Mouse (Mus musculus): ENCODE measurements at regions not wholly inside any gene's neighbourhood (a gene's known extent, or its start where the extent isn't known, plus 50 kb on each side); places are given as distances from the start of the nearest gene placed in this dataset.

DNA sequence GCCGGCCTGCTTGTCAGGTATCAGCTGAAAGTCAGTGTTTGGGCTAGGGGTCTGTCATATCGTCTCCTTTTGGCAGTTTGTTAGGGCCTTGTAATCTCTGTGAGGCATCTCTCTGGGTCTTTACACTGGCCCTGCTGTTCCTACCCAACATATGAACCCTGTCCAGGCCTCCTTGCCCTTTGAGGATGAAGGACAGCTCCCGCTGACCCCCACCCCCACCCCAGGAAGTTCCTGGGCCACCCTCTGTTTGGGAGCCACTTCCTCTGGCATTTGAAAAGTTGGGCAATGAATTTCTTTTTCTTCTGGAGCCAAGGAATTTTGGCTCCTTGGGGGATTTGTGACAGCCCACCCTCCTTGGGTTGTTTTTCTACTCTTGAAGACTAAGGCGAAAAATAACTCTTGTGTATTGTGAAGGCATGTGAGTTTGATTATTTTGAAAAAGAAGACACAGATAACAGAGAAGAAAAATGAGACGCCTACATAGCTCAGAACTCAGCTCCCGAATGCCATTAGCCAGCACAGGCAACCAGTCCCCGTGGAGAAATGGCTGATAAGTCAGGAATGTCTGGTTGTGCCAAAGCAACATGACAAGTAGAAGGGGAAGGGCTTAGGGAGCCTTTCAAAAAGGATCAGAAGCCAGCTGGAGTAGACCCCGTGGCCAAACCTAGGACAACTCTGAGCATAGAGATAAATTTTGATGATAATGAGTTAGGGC lies 249.5 kb downstream of the Gm49356 start:
- no peak for DNase-seq (ENCODE audit: extremely low spot score in 1 of 2, low spot score in 2 of 2)

DNA sequence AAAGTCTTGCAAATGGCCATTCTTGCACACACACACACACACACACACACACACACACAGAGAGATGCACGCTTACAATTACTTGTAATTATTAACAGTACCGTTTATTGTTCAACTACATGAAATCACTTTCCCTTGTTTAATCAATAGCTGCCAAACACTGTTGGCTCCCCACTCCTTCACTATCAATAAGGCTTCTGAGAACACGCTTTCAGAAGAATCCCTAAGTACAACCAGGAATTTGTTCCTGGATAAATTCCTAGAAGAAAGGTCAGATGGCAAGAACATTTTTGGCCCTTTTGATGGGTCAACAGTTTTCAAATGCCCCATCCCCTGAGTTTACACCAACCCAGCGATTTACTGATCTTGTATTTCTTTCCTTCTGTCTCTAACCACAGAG lies 252.5 kb downstream of the Gm49356 start:
- DNase-seq (ENCODE audit: extremely low spot score in 1 of 2, low spot score in 2 of 2), result no peak
- intact Hi-C loops (cut with DNase I), result no loop called here

More for the DNA sequence above, 249.5 kb downstream of the Gm49356 start:
- intact Hi-C loops (cut with DNase I), result no loop called here

DNA sequence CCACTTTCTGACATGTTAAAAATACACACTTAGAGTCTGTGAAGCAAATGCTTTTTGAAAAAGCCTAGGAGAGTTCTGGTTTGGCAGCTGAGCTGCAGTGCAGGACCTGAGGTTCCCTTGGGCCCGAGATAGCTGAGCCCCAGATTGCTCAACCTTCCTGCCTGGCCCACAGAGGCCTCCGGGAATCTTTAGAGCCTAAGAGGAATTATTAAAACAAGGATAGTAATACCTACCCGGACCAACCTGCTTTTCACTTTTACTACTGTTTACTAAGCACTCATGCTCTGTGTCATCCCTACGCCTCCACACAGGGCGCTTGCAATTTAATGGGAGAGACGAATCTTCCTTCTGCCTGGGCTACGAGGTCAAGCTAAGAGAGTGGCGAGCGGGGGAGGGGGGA lies 253.4 kb downstream of the Gm49356 start:
- intact Hi-C loops (cut with DNase I), result no loop called here
- DNase-seq (ENCODE audit: extremely low spot score in 1 of 2, low spot score in 2 of 2), result no peak

DNA sequence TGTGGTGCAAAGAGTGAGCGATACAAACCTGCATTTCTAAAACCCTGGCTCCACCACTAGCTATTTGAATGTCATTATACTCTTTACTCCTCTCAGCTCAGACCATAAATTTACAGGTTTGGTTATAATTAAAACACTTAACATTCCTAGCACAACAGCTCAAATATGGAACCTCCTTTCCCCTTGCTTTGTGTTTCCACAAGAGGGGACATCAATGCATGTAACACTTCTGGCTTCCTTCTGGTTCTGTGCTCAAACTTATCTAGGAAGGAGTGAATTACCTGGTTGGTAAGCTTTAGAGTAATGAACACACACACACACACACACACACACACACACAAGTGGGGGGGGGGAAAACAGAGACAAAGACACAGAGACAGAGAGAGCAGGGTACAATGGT lies 254.8 kb downstream of the Gm49356 start:
- DNase-seq (ENCODE audit: extremely low spot score in 1 of 2, low spot score in 2 of 2), result no peak
- intact Hi-C loops (cut with DNase I), result no loop called here

DNA sequence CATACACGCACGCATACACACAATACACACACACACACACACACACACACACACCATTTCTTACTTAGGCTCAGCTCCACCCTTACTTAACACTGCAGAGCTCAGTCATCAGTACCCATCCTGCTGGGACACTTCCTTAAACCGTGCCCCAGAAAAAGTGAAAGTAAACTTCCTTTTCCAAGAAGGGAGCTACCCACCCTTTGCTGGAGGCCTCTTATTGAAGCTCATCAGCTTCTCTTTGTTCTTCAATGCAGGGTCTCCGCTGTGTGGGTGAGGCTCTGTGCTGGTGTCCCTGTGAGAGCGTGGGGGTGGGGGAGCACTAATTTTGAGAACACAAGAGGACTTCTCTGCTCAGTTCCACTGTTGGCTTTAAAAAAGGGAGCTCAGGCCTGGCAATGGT lies 256.6 kb downstream of the Gm49356 start:
- intact Hi-C loops (cut with DNase I), result no loop called here
- DNase-seq (ENCODE audit: extremely low spot score in 1 of 2, low spot score in 2 of 2), result no peak

DNA sequence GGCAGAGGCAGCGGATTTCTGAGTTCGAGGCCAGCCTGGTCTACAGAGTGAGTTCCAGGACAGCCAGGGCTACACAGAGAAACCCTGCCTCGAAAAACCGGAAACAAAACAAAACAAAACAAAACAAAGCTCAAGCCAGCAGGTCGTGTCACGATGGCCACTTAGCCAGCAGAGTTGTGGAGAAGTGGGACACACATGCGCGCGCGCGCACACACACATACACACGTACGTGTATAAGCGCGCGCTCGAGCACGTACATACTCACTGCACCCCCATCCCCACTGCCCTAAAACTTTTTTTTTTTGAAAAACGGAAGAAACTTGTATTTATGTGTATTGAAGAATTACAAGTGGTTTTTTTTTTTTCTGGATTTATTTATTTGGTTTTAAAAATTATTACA lies 257.0 kb downstream of the Gm49356 start:
- DNase-seq (ENCODE audit: extremely low spot score in 1 of 2, low spot score in 2 of 2), result no peak
- intact Hi-C loops (cut with DNase I), result no loop called here

DNA sequence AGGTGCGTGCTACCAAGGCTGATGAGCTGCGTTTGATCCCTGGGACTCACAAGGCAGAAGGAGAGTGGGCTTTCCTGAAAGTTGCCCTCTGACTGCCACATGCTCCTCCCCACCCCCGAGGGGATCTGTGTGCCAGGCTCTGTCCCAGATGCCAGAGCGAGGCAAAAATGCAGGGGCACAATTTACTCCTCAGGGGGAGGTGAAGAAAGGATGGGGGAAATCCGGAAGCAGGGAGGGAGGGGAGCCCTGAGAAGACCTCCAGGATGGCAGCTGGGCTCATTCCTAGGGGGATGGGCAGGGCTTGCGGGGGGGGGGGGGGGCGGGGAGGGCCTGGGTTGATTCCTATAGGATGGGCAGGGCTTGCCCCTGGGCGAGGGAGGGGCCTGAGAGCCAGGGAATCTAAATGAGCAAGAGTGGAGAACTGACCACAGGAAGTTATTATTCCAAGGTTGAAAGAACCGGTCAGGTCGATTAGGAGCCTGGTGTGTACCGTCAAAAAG lies 257.5 kb downstream of the Gm49356 start:
- intact Hi-C loops (cut with DNase I), result no loop called here
- DNase-seq (ENCODE audit: extremely low spot score in 1 of 2, low spot score in 2 of 2), result no peak

DNA sequence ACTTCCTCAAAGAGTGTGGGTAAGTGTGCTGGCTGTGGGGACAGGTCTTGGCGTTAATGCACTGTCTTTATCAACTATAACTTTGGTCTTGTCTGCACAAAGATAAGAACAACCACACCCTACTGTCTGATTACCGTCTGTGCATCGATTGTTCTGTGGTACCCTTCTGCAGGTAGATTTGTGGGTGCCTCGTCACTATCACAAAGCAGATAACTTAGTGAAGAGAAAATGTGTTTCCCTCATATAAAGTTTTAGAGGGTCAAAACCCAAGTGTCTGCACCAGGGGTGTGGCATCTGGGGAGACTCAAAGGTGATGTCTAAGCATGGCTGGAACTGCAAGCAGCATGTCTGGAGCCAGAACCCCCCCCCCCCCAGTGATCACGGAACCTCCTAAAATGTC lies 259.4 kb downstream of the Gm49356 start:
- DNase-seq (ENCODE audit: extremely low spot score in 1 of 2, low spot score in 2 of 2), result no peak
- intact Hi-C loops (cut with DNase I), result no loop called here

DNA sequence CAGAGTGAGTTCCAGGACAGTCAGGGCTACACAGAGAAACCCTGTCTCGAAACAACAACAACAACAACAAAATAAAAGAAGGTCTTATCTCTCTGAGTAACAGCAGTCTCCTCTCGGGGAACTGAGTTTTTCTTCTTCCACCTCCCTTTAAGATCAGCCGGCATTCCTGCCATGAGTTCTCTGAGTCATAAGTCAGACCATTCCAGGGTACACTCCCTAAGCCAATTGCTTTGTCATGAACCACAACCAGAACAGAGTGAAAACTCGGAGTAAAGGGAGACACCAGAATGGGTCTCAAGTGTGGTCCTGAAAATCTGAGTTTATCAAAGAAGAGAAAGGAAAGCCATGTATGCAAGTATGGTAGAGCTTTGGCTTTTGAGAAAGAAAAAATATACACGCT lies 262.4 kb downstream of the Gm49356 start:
- DNase-seq (ENCODE audit: extremely low spot score in 1 of 2, low spot score in 2 of 2), result no peak
- intact Hi-C loops (cut with DNase I), result no loop called here

DNA sequence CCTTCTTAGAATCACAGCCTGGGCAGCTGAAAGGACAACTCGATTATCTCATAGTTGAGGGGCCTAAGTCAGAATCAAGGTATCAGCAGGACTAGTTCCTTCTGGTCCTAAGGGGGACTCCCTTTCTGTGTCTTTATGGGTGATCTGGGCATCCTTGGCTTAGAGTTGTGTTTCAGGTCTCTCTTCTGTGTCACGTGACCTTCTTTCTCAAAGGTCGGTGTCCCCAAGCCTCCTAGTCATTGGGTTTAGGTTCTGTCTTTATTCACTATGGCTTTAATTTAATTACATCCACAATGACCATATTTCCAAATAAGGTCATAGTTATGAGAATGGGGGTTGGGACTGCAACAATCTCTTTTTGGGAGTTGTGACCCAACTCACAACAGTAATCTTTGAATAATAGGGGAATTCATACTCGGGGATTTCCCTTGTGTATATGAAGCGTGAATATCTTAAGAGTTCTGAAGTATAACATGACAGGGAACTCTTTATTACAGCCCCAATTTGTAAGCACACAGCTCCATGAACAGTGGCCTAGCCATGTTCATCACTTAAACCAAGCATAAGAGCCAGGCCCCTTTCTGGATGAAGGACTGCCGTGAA lies 263.8 kb downstream of the Gm49356 start:
- intact Hi-C loops (cut with DNase I), result no loop called here
- DNase-seq (ENCODE audit: extremely low spot score in 1 of 2, low spot score in 2 of 2), result no peak

DNA sequence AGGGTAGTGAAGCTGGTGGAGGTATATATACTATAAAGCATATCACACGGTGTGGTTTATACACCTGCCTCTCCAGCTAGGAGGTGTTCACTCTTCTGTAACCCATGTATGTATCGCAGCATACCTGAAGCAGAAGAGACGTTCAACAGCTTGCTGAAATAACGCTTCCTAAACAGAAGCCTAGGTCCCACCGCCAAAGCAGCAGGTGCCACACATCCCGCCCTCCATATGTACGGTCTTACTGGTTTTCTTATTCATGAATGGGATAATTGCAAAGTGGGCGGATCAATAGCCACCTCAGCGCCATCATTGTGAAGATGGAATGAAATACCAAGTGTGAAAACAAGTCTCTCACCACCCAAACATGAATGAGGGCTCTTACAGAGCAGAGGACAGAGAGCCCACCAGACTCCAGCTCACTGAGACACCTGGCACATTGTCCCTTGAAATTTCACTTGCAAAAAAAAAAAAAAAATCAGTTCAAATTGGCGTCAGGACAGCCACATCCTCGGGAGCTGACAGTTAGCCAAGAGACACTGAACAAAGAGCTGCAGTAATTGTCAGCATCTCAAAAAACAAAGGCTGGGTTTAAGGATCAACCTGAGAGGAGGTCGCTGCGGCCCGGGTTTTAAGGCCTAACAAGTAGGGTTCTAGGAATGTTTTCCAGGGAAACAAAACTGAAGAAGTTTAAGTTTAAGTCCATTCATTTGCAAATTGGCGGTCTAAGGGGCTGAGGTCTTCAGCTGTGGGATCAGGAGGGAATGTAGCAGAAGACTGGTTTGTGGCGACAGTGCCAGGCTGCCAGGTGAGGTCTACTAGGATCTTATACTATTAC lies 264.5 kb downstream of the Gm49356 start:
- no peak for DNase-seq (ENCODE audit: extremely low spot score in 1 of 2, low spot score in 2 of 2)
- intact Hi-C loops (cut with DNase I), result no loop called here

DNA sequence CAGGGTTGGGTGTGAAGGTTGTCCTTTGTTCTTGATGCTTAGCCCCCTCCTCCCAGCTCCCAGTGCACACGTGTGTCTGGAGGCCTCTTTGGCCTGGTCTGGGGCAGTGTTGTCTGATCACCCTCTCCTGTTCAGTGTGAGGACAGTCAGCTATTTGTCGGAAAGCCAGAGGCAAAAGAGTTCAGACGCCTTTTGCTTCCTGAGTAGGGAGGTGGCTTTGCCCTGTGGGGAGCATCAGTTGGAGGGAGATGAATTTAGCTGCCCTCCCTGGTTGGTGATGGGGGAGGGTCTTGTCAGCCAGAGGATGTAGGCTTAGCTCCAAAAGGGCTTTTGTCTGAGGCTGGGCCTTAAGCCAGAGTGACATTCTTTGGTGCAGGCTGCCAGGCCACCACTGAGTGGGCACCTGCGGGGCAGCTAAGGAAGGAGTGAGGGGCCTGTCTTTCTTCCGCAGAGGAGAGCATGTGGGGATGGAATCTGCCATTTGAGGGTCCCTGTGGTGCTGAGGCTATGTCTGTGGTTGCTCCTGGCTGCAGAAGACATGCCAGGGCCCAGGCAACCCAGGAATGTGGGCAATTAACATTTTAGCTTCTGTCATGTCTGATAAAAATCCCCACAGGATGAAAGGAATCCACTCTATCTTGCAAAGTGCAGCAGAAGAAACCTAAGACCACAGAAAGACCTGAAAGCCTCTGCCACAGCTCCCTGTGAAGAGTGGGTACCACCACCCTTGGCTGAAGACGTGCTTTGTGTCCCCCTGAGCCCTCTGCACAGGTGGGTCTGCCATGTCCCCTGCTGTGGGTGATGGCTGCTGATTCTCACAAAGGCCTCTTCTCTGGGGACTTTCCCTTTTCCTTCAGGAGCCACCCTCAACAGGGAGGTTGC lies 265.6 kb downstream of the Gm49356 start:
- peak; percentile 31 to 43 for DNase-seq (ENCODE audit: extremely low spot score in 1 of 2, low spot score in 2 of 2)
- intact Hi-C loops (cut with DNase I), result no loop called here

DNA sequence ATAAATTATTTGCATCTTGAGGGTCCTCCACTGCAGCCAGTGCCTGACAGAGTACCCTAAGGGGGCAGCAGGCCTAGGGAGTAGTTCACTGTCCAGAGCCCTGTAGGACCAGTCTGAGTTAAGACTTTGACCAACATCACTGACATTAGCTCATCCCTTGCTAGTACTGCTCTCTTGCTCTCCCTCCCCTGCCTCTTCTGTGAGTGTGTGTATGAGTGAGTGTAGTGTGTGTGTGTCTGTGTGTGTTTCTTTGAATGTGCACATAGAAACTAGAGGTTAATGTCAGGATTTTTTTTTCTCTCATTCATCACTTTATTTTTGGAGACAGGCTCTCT lies 266.2 kb downstream of the Gm49356 start:
- no peak for DNase-seq (ENCODE audit: extremely low spot score in 1 of 2, low spot score in 2 of 2)
- intact Hi-C loops (cut with DNase I), result no loop called here

DNA sequence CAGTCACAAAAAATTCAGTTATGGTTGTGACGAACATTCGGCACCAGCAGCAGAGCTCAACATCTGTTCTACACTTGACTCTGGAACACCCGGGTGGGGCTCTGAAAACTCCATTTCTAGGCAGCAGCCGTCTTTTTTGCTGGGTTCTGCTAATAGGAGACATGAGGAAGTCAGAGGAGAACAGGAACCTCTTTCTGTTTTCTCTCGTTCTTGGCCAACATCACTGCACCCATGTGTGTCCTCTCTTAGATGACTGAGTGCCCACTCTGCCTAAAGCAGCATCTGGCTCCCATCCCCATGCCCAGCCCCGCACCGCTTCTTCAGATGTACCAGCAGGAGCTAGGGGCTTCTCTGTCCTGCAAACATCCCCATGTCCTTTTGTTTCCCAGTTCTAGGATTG lies 267.2 kb downstream of the Gm49356 start:
- no peak for DNase-seq (ENCODE audit: extremely low spot score in 1 of 2, low spot score in 2 of 2)
- intact Hi-C loops (cut with DNase I), result no loop called here

DNA sequence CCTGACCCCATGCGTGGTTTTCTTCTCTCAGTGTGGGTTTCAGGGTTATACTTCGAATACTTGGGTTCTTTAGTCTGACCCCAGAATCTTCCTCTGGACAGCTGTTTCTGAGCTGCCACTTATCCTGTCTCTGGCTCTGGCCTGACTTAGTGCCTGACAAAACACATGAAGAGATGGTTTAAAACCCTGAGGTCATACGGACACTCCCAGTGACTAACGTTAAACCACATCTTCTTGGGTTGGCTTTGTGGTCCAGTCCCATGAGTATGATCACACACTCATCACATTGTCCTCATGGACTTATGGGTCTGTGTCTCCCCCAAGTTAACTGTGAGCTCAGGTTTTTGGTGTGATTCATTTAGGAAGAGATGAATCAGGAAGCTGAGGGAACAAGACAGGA lies 269.7 kb downstream of the Gm49356 start:
- no peak for DNase-seq (ENCODE audit: extremely low spot score in 1 of 2, low spot score in 2 of 2)
- intact Hi-C loops (cut with DNase I), result no loop called here

DNA sequence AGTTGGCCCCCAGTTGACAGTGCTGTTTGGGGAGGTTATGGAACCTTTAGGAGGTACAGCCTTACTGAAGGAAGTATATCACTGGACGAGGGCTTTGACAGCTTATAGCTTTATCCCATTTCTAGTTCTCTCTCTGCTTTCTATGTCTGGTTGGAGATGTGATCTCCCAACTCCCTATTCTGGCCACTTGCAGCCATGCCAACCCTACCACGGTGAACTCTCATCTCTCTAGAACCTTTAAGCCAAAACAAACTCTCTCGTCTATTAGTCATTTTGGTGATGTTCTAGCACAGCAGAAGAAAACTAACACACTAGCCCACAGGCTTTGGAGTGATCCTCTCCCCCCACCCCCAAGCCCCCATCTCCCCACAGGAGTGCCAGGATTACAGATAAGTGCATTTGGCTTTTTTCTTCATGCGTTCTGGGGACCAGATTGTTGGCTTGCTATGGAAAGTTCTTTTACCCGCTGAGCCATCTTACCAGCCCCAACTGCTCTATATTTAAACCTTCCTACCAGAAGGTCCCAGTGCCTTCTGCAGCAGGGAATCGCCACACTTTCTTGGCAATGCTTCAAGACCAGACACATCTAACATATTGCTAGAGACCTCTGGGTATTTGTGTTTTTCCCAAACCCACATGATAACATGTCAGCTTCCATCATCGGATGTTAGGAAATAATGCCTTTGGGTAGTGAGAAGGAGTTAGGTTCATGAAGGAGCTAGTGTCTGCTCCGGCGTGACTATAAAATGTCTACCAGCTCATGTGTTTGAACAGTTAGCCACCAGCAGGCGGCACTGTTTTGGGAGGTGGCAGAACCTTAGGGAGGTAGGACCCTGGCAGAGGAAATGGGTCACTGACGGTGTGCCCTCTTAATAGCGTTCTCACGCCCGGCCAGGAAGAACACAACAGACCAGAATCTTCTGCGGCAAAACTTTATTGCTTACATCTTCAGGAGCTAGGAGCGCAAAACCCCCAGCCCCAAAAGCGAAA lies 272.1 kb downstream of the Gm49356 start:
- DNase-seq (ENCODE audit: extremely low spot score in 1 of 2, low spot score in 2 of 2), result no peak
- intact Hi-C loops (cut with DNase I), result no loop called here

DNA sequence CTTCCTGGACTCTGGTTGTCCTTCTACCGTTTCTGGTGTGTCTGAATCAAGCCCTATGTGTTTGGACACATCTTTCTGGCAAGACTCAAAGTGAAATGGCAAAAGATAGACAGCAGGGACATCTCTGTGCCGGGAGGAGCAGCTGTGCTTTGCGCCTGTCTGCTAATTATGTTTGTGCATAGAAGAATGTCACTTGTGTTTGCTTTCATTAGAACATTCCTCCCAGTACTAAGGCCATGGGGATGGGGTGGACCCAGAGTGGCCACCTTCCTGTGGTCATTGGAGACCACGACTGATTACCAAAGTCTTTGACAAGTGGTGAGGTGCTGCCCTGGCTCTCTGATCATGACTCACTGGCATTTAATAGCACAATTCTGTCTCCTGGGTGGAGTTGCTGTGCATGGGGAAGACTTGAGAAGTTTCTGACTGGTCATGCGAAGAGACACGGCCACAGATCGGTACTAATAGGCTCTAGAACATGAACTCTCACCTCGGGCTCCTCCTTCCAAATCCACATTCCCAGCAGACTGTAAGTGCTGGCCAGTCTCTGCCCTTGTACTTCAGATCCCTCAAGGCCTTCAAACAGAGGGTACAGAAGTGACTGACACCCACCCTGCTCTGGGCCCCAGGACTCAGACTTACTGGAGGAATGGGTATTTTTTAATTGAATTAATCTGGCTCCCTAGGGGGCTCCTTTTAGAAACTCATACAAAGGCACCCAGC lies 279.0 kb downstream of the Gm49356 start:
- intact Hi-C loops (cut with DNase I), result no loop called here
- no peak for DNase-seq (ENCODE audit: extremely low spot score in 1 of 2, low spot score in 2 of 2)

Data from left cerebral cortex, postnatal 10 days (tissue).